Mouse (Mus musculus) midbrain, embryonic 16.5 days (tissue): ENCODE data around the gene Aco2. TPM values are rescaled to one million over a fixed set of nuclear protein-coding genes. Genes with fewer than 3 reads are reported as not detected.
"Not testable (repeated sequence)": the region's sequence is repeated elsewhere in the genome, so short reads cannot be mapped to it uniquely, and the experiment has no call there.

Experiments
- ATAC-seq: fragments of 200-750 bp; cut with Nextera tagmentation; 2 replicates; pipeline ENCODE4 v1.8.0; 2017; ENCODE audit warnings: moderate TSS enrichment
- H3K27ac ChIP-seq: fragments of 300-500 bp; sonication (generic); 2 replicates; pipeline ENCODE4 v1.5.1; 2014; ENCODE audit warnings: mild to moderate bottlenecking, low read length, mixed read lengths
- H3K27me3 ChIP-seq: fragments of 300-500 bp; sonication (generic); 2 replicates; pipeline ENCODE4 v1.6.1; 2014; ENCODE audit warnings: low read depth, low read length, mixed read lengths; ENCODE audit not compliant: control insufficient read depth, insufficient read depth
- H3K36me3 ChIP-seq: fragments of 300-500 bp; sonication (generic); 2 replicates; pipeline ENCODE4 v1.6.1; 2014; ENCODE audit warnings: mild to moderate bottlenecking, low read length, moderate library complexity, mixed read lengths; ENCODE audit not compliant: control insufficient read depth, insufficient read depth
- H3K4me1 ChIP-seq: fragments of 300-500 bp; sonication (generic); 2 replicates; pipeline ENCODE4 v1.6.1; 2014; ENCODE audit warnings: mild to moderate bottlenecking, low read length, mixed read lengths; ENCODE audit not compliant: control insufficient read depth, insufficient read depth
- H3K4me2 ChIP-seq: fragments of 300-500 bp; sonication (generic); 2 replicates; pipeline ENCODE4 v1.6.1; 2014; ENCODE audit warnings: mild to moderate bottlenecking, low read length, mixed read lengths
- H3K4me3 ChIP-seq: fragments of 300-500 bp; sonication (generic); 2 replicates; pipeline ENCODE4 v1.5.1; 2014; ENCODE audit warnings: low read depth, mild to moderate bottlenecking, low read length, moderate library complexity, mixed read lengths
- H3K9ac ChIP-seq: fragments of 300-500 bp; sonication (generic); 2 replicates; pipeline ENCODE4 v1.6.1; 2014; ENCODE audit warnings: low read depth, low read length, mixed read lengths
- H3K9me3 ChIP-seq: fragments of 300-500 bp; sonication (generic); replicated peaks from 2 replicates; pipeline ENCODE4 v1.6.1; 2014; ENCODE audit warnings: mild to moderate bottlenecking, low read length, mixed read lengths; ENCODE audit not compliant: control insufficient read depth, poor library complexity, severe bottlenecking
- WGBS: fragments of 180-500 bp; shearing (Covaris S2); extraction: QIAGEN DNeasy Blood & Tissue Kit; methylation state at CpG from one replicate; pipeline ENCODE4 v1.1.7; 2014; 5-methylcytosine and 5-hydroxymethylcytosine counted together
- polyA plus RNA-seq: library from polyadenylated mRNA; unstranded; fragments of >200 nt; fragmentation: Nextera tagmentation; extraction: Ambion mirVana; gene quantifications from 2 replicates; pipeline ENCODE4 v1.2.1, GENCODE M21; 2015

The Aco2 gene
- polyA plus RNA-seq, 1 experiment from 2014 or later = 272 TPM

- peaks cover 38% of the 10 kb centered on the region for H3K36me3 ChIP-seq
Measured at GRCm38 (mm10) chr15:81904939-81905338, 32.8 kb downstream of the Aco2 start.

GRCm38 (mm10) chr15:81907953-81908352, 35.8 kb downstream of the Aco2 start:
- Histone ChIP-seq H3K4me2 (no peak overlapping the region), H3K9me3 (no peaks in the 10 kb centered on the region), H3K4me3 (no peak overlapping the region), H3K9ac (no peak overlapping the region), H3K36me3 (peaks cover 44% of the 10 kb centered on the region), H3K4me1 (no peaks in the 10 kb centered on the region), H3K27me3 (no peaks in the 10 kb centered on the region), H3K27ac (no peak overlapping the region)
- no peak for ATAC-seq
- WGBS = 98% methylated on average over 8 of the region's 8 CpGs

More at GRCm38 (mm10) chr15:81904939-81905338, 32.8 kb downstream of the Aco2 start:
- H3K9me3 ChIP-seq = no peaks in the 10 kb centered on the region
- WGBS = 37% methylated on average over 2 of the region's 2 CpGs
- H3K4me2 ChIP-seq = no peak overlapping the region
- no peak for ATAC-seq
- H3K27ac ChIP-seq = no peak overlapping the region
- no peaks in the 10 kb centered on the region for H3K4me1 ChIP-seq
- no peak overlapping the region for H3K9ac ChIP-seq
- H3K27me3 ChIP-seq = no peaks in the 10 kb centered on the region
- H3K4me3 ChIP-seq = no peak overlapping the region

GRCm38 (mm10) chr15:81908767-81909166, 36.7 kb downstream of the Aco2 start:
- not testable (repeated sequence) for H3K27me3 ChIP-seq

GRCm38 (mm10) chr15:81912498-81912897, 40.4 kb downstream of the Aco2 start:
- ATAC-seq = no peak
- no peaks in the 10 kb centered on the region for H3K4me1 ChIP-seq
- H3K27me3 ChIP-seq = no peaks in the 10 kb centered on the region
- no peak overlapping the region for H3K9ac ChIP-seq
- no peak overlapping the region for H3K27ac ChIP-seq
- H3K4me3 ChIP-seq = no peak overlapping the region
- H3K36me3 ChIP-seq = peaks cover 46% of the 10 kb centered on the region
- no peaks in the 10 kb centered on the region for H3K9me3 ChIP-seq
- no peak overlapping the region for H3K4me2 ChIP-seq
- 76% methylated on average over 2 of the region's 2 CpGs for WGBS

More at GRCm38 (mm10) chr15:81908767-81909166, 36.7 kb downstream of the Aco2 start:
- not testable (repeated sequence) for H3K9ac ChIP-seq, ATAC-seq, H3K4me3 ChIP-seq, H3K4me1 ChIP-seq, H3K9me3 ChIP-seq, H3K27ac ChIP-seq, H3K4me2 ChIP-seq
- WGBS = 94% methylated on average over 4 of the region's 4 CpGs
- peaks cover 45% of the 10 kb centered on the region for H3K36me3 ChIP-seq

- H3K36me3 ChIP-seq = peaks cover 38% of the 10 kb centered on the region
- no peak overlapping the region for H3K4me3 ChIP-seq
- no peak overlapping the region for H3K27ac ChIP-seq
- no peaks in the 10 kb centered on the region for H3K27me3 ChIP-seq
- H3K4me1 ChIP-seq = no peaks in the 10 kb centered on the region
- no peak for ATAC-seq
- no peaks in the 10 kb centered on the region for H3K9me3 ChIP-seq
- 89% methylated on average over 5 of the region's 5 CpGs for WGBS
- no peak overlapping the region for H3K4me2 ChIP-seq
- H3K9ac ChIP-seq = no peak overlapping the region
Measured at GRCm38 (mm10) chr15:81914668-81915067, 42.6 kb downstream of the Aco2 start.

- no peak overlapping the region for H3K9ac ChIP-seq
- H3K36me3 ChIP-seq = peaks cover 31% of the 10 kb centered on the region
- H3K27me3 ChIP-seq = no peaks in the 10 kb centered on the region
Measured at GRCm38 (mm10) chr15:81915663-81916062, 43.6 kb downstream of the Aco2 start.

GRCm38 (mm10) chr15:81917201-81917600, 45.1 kb downstream of the Aco2 start:
- WGBS = 95% methylated on average over 12 of the region's 12 CpGs
- Histone ChIP-seq H3K27me3 (no peaks in the 10 kb centered on the region), H3K4me2 (no peak overlapping the region), H3K9me3 (no peaks in the 10 kb centered on the region), H3K9ac (no peak overlapping the region), H3K4me1 (no peaks in the 10 kb centered on the region), H3K27ac (no peak overlapping the region), H3K4me3 (no peak overlapping the region), H3K36me3 (peaks cover 23% of the 10 kb centered on the region; the same call in 1 of the 2 replicates)
- no peak for ATAC-seq

More at GRCm38 (mm10) chr15:81915663-81916062, 43.6 kb downstream of the Aco2 start:
- no peak overlapping the region for H3K4me3 ChIP-seq
- no peaks in the 10 kb centered on the region for H3K4me1 ChIP-seq
- H3K27ac ChIP-seq = no peak overlapping the region
- no peaks in the 10 kb centered on the region for H3K9me3 ChIP-seq
- no peak overlapping the region for H3K4me2 ChIP-seq
- 92% methylated on average over 5 of the region's 5 CpGs for WGBS
- no peak for ATAC-seq

GRCm38 (mm10) chr15:81917621-81918463, 45.7 kb downstream of the Aco2 start:
- Histone ChIP-seq H3K4me2 (no peak overlapping the region), H3K36me3 (peaks cover 23% of the 10 kb centered on the region; the same call in 1 of the 2 replicates), H3K9ac (no peak overlapping the region), H3K4me3 (no peak overlapping the region), H3K27me3 (no peaks in the 10 kb centered on the region), H3K9me3 (no peaks in the 10 kb centered on the region), H3K27ac (no peak overlapping the region), H3K4me1 (no peaks in the 10 kb centered on the region)
- ATAC-seq = no peak
- 56% methylated on average over 6 of the region's 6 CpGs for WGBS

GRCm38 (mm10) chr15:81919062-81919461, 47.0 kb downstream of the Aco2 start:
- H3K4me2 ChIP-seq = no peak overlapping the region
- ATAC-seq = no peak
- no peaks in the 10 kb centered on the region for H3K27me3 ChIP-seq
- H3K9ac ChIP-seq = no peak overlapping the region
- no peaks in the 10 kb centered on the region for H3K9me3 ChIP-seq
- H3K4me1 ChIP-seq = peaks cover 4% of the 10 kb centered on the region; the same call in 1 of the 2 replicates
- no peak overlapping the region for H3K4me3 ChIP-seq
- peaks cover 17% of the 10 kb centered on the region; the same call in 1 of the 2 replicates for H3K36me3 ChIP-seq
- no peak overlapping the region for H3K27ac ChIP-seq
- 83% methylated on average over 5 of the region's 5 CpGs for WGBS
